Mouse (Mus musculus) hindbrain, postnatal 0 days (tissue): ENCODE measurements around the gene Mthfs. TPM values are rescaled to one million over a fixed set of nuclear protein-coding genes. Genes with fewer than 3 reads are reported as not detected.
"Not testable (repeated sequence)": the region's sequence is repeated elsewhere in the genome, so short reads cannot be mapped to it uniquely, and the experiment has no call there.

Experiments
- ATAC-seq: fragments of 200-750 bp; cut with Nextera tagmentation; 2 replicates; pipeline ENCODE4 v1.8.0; 2017; ENCODE audit warnings: mild to moderate bottlenecking, moderate TSS enrichment, moderate library complexity
- DNase-seq: peaks from one replicate; pipeline ENCODE4 v3.0.0-alpha.2; 2015; ENCODE audit warnings: low spot score
- H3K27ac ChIP-seq: fragments of 300-500 bp; sonication (generic); 2 replicates; pipeline ENCODE4 v1.5.1; 2014; ENCODE audit warnings: mild to moderate bottlenecking
- H3K27me3 ChIP-seq: fragments of 300-500 bp; sonication (generic); 2 replicates; pipeline ENCODE4 v1.6.1; 2014; ENCODE audit warnings: low read length, mixed read lengths; ENCODE audit not compliant: insufficient read depth
- H3K36me3 ChIP-seq: fragments of 300-500 bp; sonication (generic); 2 replicates; pipeline ENCODE4 v1.6.1; 2014; ENCODE audit warnings: low read length, mixed read lengths; ENCODE audit not compliant: insufficient read depth
- H3K4me1 ChIP-seq: fragments of 300-500 bp; sonication (generic); 2 replicates; pipeline ENCODE4 v1.6.1; 2014; ENCODE audit warnings: antibody characterized with exemption, low read length, mixed read lengths; ENCODE audit not compliant: insufficient read depth
- H3K4me2 ChIP-seq: fragments of 300-500 bp; sonication (generic); 2 replicates; pipeline ENCODE4 v1.6.1; 2014; ENCODE audit warnings: low read depth, mild to moderate bottlenecking, low read length, moderate library complexity, mixed read lengths
- H3K4me3 ChIP-seq: fragments of 300-500 bp; sonication (generic); 2 replicates; pipeline ENCODE4 v1.5.1; 2014; ENCODE audit warnings: low read length
- H3K9ac ChIP-seq: fragments of 300-500 bp; sonication (generic); replicated peaks from 2 replicates; pipeline ENCODE4 v1.6.1; 2014; ENCODE audit warnings: mild to moderate bottlenecking, low read length, moderate library complexity, mixed read lengths
- H3K9me3 ChIP-seq: fragments of 300-500 bp; sonication (generic); 2 replicates; pipeline ENCODE4 v1.6.1; 2016; ENCODE audit warnings: low read length, mixed read lengths
- CTCF ChIP-seq: IDR thresholded peaks from 2 replicates; pipeline ENCODE4 v1.5.1; 2016; ENCODE audit warnings: antibody characterized with exemption, control low read depth, low read depth
- WGBS: fragments of 180-500 bp; shearing (Covaris S2); extraction: QIAGEN DNeasy Blood & Tissue Kit; methylation state at CpG from one replicate; pipeline ENCODE4 v1.1.7; 2014; 5-methylcytosine and 5-hydroxymethylcytosine counted together
- polyA plus RNA-seq: library from polyadenylated mRNA; unstranded; fragments of >200 nt; fragmentation: Nextera tagmentation; extraction: Ambion mirVana; gene quantifications from 2 replicates; pipeline ENCODE4 v1.2.1, GENCODE M21; 2015
- total RNA-seq: library from RNA; depleted of rRNA; stranded (reverse); fragments of >200 nt; gene quantifications from 2 replicates; pipeline ENCODE4 v1.2.3, GENCODE M21; 2014

Mthfs gene
- total and polyA plus RNA-seq, 2 experiments from 2014 or later, result 5.3 to 22.5 TPM

DNA sequence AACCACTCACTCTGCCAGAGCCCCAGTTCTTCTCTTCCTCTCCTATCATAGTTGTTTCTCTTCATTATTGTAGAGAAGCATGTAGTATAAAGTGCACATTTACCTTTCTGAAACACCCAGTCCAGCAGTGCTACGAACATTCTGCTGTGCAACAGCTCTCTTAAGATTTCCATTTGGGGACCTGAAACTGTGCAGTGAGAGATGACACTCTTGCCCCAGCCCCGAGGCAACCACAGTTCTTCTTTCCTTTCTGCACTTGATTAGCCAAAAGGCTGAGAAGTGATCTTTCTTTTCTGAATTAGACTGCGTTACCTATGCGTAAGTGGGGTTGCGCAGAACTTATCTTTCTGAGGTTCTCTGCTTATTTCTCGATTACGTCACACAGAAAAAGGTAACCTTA is 17.6 kb downstream of the Mthfs start:
- Histone ChIP-seq H3K36me3 (no peaks in the 10 kb centered on the region), H3K9me3 (no peaks in the 10 kb centered on the region), H3K27ac (no peak overlapping the region), H3K4me1 (no peaks in the 10 kb centered on the region), H3K4me2 (no peak overlapping the region), H3K4me3 (no peak overlapping the region), H3K9ac (no peak overlapping the region), H3K27me3 (no peaks in the 10 kb centered on the region)
- 88% methylated on average over 7 of the region's 7 CpGs for WGBS
- ATAC-seq, result no peak
- DNase-seq, result no peak
- no peak for TF ChIP-seq CTCF

DNA sequence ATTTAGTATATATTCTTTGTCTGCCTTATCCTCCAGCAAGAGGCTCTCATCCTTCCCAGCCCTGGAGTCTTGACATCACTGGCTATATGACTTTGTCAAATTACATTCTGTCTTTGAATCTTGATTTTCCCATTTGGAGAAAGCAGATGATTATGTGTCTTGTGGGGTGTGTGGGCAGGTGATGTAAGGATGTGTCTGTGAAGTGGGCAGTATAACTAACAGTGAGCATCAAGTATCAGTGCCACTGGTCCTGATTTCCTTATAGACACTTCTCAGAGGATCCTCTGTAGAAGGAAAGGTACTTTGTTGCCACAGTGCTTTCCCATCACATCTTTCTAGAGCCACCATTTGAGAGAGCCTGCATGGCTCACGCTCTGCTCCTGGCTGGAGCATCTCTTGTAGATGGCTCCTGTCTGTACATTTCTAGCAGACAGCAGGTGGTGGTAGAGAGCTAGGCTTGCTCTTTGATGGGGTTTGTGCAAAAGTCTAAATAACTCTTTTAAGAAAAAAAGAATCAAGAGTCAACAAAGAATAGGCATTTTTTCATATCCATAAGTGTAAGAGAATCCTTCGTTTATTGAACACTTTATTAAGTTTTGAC is 20.5 kb downstream of the Mthfs start:
- 49% methylated on average over 1 of the region's 2 CpGs for WGBS
- not testable (repeated sequence) for H3K9ac ChIP-seq, H3K27ac ChIP-seq, H3K4me1 ChIP-seq, H3K27me3 ChIP-seq, H3K4me2 ChIP-seq, H3K9me3 ChIP-seq, H3K4me3 ChIP-seq, H3K36me3 ChIP-seq
- ATAC-seq (peak; percentile 80; the same call in 1 of the 2 replicates), DNase-seq (peak; percentile 28)
- peak; percentile 66 for TF ChIP-seq CTCF

DNA sequence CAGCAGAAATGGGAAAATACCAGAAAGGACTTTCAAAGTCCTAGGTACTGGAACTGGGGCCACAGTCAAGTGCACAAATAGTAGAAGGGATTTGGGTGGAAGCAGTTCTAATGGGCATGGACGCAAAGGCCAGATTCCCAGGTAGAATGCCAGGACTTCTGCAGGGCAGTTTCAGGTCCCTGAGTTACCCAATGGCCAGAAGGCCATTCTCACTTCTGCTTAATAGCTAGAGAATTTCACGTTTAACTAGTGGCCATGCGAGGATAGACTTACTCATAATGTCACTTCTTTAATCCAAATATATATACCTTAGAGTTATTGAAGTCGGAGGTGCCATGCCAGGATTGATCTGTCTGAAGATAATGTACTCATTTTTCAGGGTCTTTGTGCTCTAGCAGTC is 26.7 kb downstream of the Mthfs start:
- not testable (repeated sequence) for H3K9me3 ChIP-seq, DNase-seq, ATAC-seq, H3K36me3 ChIP-seq, H3K4me3 ChIP-seq, H3K9ac ChIP-seq, H3K27ac ChIP-seq, H3K4me2 ChIP-seq, H3K27me3 ChIP-seq, H3K4me1 ChIP-seq
- 85% methylated on average over 4 of the region's 4 CpGs for WGBS

DNA sequence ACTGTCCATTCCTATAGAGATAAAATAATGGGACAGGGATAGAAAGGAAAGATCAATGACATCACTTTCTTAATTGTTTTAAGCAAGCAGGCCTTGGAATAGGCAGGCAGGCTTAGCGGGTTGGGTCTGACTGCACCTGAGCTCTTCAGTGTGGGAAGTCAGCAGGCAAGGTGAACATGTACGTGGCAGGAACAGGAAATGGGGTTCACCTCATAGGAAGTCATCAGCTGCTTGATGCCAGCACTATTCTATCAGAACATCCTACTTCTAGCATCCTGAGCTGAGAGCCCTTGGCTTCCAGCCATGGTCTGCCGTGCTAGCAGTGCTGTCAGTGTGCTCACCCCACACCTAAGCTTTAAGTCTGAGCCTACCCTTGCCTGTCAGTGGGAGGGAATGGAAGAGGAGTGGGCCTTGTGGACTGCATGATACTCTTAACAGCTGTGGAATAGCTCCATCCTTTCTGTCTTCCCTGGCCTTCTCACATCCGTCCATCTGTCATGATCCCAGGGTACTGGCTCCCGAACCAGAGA is 28.6 kb downstream of the Mthfs start:
- H3K9me3 ChIP-seq, DNase-seq, H3K4me2 ChIP-seq, H3K9ac ChIP-seq, ATAC-seq, H3K27ac ChIP-seq, H3K4me1 ChIP-seq, H3K27me3 ChIP-seq, H3K36me3 ChIP-seq, H3K4me3 ChIP-seq: not testable (repeated sequence)
- 54% methylated on average over 3 of the region's 5 CpGs for WGBS

DNA sequence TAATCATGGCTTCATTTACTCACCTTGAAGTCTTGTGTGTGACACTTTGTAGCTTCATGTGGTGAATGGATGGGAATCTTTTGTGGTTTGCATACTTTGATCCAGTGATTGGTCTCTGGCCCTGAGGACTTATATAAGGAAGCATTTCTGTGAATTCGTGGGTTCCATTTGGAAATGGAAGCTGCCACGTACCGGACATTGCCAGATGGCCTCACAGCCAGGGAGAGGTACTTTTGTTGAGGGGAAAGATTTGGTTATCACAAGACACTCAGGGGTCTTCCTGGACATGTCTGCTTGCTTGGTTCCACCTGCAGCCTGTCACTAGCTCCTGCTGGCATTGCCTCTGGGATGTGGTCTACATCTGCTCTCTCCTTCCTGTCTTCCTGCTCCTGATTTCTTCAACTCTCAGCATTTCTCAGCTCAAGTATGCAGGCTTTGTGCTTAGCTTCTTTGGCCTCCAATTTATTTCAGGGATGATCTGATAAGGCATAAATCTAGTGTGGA is 30.1 kb downstream of the Mthfs start:
- ATAC-seq, result peak; percentile 69
- not testable (repeated sequence) for H3K4me3 ChIP-seq, H3K9ac ChIP-seq, H3K36me3 ChIP-seq, H3K4me2 ChIP-seq, H3K9me3 ChIP-seq, DNase-seq, H3K27ac ChIP-seq, H3K27me3 ChIP-seq, H3K4me1 ChIP-seq
- 80% methylated on average over 3 of the region's 3 CpGs for WGBS

DNA sequence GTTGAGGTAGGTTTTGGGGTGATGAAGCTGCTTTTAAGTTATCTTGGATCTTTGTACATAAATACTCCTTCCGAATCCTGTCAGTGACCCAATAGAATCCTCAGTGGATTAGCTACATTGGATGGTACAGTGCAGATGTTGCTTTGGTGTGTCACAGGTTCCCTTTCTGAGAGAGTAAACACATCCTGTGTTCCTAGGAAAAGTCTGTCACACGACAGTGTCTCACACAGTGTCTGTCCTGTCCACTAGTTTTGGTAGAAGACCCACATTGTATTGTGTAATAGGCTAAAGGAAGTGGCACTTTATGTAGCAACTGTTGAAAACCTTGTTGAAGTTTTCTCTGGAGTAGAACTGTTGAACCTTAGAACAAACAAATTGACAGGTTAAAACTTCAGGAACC is 42.9 kb downstream of the Mthfs start:
- no peak for DNase-seq
- H3K4me3 ChIP-seq, result no peak overlapping the region
- no peak for ATAC-seq
- H3K27ac ChIP-seq, result no peak overlapping the region
- no peak overlapping the region for H3K4me2 ChIP-seq
- H3K9me3 ChIP-seq, result no peaks in the 10 kb centered on the region
- H3K36me3 ChIP-seq, result no peaks in the 10 kb centered on the region
- no peaks in the 10 kb centered on the region for H3K27me3 ChIP-seq
- 87% methylated on average over 2 of the region's 2 CpGs for WGBS
- H3K9ac ChIP-seq, result no peak overlapping the region
- H3K4me1 ChIP-seq, result no peaks in the 10 kb centered on the region
- no peak for TF ChIP-seq CTCF

DNA sequence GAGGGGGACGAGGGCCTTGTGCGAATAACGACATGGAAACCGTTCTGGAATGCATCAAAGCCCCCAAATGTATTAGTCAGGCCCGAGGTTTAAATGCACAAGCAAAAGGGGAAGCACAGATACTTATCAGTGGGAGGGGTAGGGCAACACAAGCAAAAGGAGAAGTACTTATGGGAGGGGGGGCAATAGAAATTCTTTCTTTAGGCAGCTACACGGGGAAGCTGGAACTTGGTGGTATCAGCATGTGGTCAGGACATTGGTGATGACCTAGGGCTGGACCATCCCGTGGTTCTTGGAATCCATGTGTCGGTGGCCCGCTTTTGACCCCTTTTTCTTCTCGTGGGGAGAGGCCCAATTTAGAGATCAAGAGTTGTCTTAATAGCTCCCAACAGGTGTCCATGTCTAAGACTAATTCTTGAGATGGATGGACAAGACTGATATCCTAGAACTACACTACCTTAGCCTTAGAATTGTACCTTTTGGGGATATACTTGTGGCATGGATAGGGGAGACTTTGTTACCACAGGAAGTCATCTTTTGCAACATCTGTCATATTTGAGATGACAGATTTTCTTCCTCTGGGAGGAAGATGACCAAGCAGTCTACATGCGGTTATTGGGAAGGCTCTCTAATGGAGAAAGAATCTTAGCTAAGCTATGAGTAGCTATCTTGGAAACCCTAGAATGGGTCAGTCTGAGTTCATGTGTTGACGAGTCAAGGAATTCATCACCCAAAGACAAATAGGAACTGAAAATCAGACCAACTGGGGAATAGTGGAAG is 46.3 kb downstream of the Mthfs start:
- 91% methylated on average over 12 of the region's 12 CpGs for WGBS
- no peaks in the 10 kb centered on the region for H3K36me3 ChIP-seq
- no peak overlapping the region for H3K27ac ChIP-seq
- no peak overlapping the region for H3K4me3 ChIP-seq
- TF ChIP-seq CTCF, result no peak
- no peak overlapping the region for H3K9ac ChIP-seq
- no peaks in the 10 kb centered on the region for H3K9me3 ChIP-seq
- no peaks in the 10 kb centered on the region for H3K27me3 ChIP-seq
- H3K4me2 ChIP-seq, result no peak overlapping the region
- no peaks in the 10 kb centered on the region for H3K4me1 ChIP-seq
- DNase-seq, result no peak
- no peak for ATAC-seq
